Mouse (Mus musculus): ENCODE data around the gene Pik3r5. TPM values are rescaled to one million over a fixed set of nuclear protein-coding genes. Genes with fewer than 3 reads are reported as not detected.

Pik3r5 gene
- polyA plus RNA-seq, 1 experiment, result 0.69 TPM

DNA sequence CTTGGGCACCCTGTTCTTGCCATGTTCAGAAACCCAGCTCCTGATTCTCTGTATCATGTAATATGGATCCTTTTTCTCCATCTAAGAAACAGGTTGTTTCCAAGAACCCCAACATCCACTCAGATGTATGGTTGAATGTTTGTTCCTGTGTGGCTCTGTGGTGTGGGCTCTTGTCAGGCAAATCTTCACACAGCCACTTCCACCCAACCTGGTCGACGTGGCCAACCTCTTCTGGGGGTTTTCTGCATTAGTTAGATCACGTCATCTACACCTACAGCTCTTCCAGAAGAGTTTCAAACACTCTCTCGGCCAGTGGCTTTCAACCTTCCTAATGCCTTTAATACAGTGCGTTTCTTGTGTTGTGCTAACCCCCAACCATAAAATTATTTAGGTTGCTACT lies 4.5 kb downstream of the Pik3r5 start:
- H3K27me3 ChIP-seq (ENCODE audit: control insufficient read depth, insufficient read depth, low read length), result no peaks in the 10 kb centered on the region
- H3K27ac ChIP-seq (ENCODE audit: control insufficient read depth, insufficient read depth, low read depth, low read length), result no peak overlapping the region
- H3K36me3 ChIP-seq (ENCODE audit: control insufficient read depth, insufficient read depth, low read length), result no peaks in the 10 kb centered on the region
- no peak for TF ChIP-seq POLR2A (IDR thresholded peaks at IDR 0.05; ENCODE audit: control insufficient read depth, low read depth, low read length)
- no peak for TF ChIP-seq CTCF (IDR thresholded peaks at IDR 0.05; ENCODE audit: control insufficient read depth, insufficient read depth, insufficient replicate concordance, low read depth, low read length)
- no peak overlapping the region for H3K4me3 ChIP-seq (ENCODE audit: control insufficient read depth, low read depth, low read length)
- H3K4me1 ChIP-seq (ENCODE audit: control insufficient read depth, insufficient read depth, low read length), result peaks cover 10% of the 10 kb centered on the region

DNA sequence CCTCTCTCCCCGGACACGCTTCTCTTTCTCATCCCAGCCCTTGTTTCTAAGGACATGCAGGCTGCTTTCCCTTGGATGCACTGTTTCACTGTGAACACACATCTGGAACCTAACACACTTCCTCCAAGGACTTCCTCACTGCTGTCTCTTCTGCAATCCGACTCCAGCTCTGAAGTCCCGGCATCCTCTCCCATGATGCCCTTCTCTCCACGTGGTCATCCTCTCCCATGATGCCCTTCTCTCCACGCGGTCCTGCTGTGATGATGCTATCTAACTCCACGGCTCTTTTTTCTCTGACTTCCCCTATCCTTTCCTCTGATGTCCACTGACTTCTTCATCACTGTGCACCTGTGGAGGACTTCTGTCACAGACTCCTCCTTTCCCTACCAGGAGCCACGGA lies 8.2 kb downstream of the Pik3r5 start:
- Histone ChIP-seq H3K4me3 (ENCODE audit: control insufficient read depth, low read depth, low read length) (no peak overlapping the region), H3K4me1 (ENCODE audit: control insufficient read depth, insufficient read depth, low read length) (peaks cover 4% of the 10 kb centered on the region; the same call in 1 of the 2 replicates), H3K27me3 (ENCODE audit: control insufficient read depth, insufficient read depth, low read length) (no peaks in the 10 kb centered on the region), H3K36me3 (ENCODE audit: control insufficient read depth, insufficient read depth, low read length) (no peaks in the 10 kb centered on the region), H3K27ac (ENCODE audit: control insufficient read depth, insufficient read depth, low read depth, low read length) (no peak overlapping the region)
- no peak for TF ChIP-seq CTCF (IDR thresholded peaks at IDR 0.05; ENCODE audit: control insufficient read depth, insufficient read depth, insufficient replicate concordance, low read depth, low read length)
- TF ChIP-seq POLR2A (IDR thresholded peaks at IDR 0.05; ENCODE audit: control insufficient read depth, low read depth, low read length), result no peak

DNA sequence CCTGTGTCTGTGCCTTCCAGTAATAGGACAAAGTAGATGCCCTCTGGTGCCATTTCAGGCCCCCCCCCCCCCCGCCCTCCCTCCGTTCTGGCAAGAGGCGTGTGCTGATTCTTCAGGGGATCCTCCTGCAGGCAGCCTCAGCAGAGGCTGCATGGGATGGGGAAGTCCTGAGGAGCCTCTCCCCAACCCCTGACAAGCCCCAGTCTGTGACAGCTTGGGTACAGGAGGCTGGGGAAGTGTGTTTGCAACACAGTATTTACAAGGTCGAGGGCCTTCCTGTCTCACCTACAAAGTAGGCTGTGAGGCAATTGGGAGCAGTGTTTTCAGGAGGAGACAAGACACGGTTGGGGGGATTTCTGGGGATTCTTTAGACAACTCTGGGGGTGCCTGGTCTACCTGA lies 9.0 kb downstream of the Pik3r5 start:
- peaks cover 4% of the 10 kb centered on the region; the same call in 1 of the 2 replicates for H3K4me1 ChIP-seq (ENCODE audit: control insufficient read depth, insufficient read depth, low read length)
- no peaks in the 10 kb centered on the region for H3K27me3 ChIP-seq (ENCODE audit: control insufficient read depth, insufficient read depth, low read length)
- H3K27ac ChIP-seq (ENCODE audit: control insufficient read depth, insufficient read depth, low read depth, low read length), result no peak overlapping the region
- TF ChIP-seq CTCF (IDR thresholded peaks at IDR 0.05; ENCODE audit: control insufficient read depth, insufficient read depth, insufficient replicate concordance, low read depth, low read length), result no peak
- TF ChIP-seq POLR2A (IDR thresholded peaks at IDR 0.05; ENCODE audit: control insufficient read depth, low read depth, low read length), result no peak
- H3K4me3 ChIP-seq (ENCODE audit: control insufficient read depth, low read depth, low read length), result no peak overlapping the region
- H3K36me3 ChIP-seq (ENCODE audit: control insufficient read depth, insufficient read depth, low read length), result no peaks in the 10 kb centered on the region

DNA sequence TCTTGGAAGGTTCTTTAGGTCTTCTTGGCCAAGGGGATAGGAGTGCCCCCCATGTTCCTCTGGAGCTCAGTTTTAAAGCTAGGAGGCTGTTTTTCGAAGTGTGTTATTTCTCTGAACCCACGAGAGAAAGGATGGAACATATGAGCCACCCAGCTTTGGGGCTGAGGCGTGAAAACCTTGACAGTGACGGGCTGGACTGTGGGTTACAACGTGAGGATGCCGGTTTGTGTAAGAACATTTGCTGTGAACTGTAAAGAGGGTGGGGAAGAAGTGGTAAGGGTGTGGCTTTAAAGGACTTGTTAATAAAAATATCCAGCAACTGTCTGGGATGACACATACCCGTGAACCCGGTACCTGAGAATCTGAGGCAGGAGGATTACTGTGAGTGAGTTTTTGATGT lies 10.4 kb downstream of the Pik3r5 start:
- no peaks in the 10 kb centered on the region for H3K36me3 ChIP-seq (ENCODE audit: control insufficient read depth, insufficient read depth, low read length)
- peaks cover 4% of the 10 kb centered on the region; the same call in 1 of the 2 replicates for H3K4me1 ChIP-seq (ENCODE audit: control insufficient read depth, insufficient read depth, low read length)
- H3K4me3 ChIP-seq (ENCODE audit: control insufficient read depth, low read depth, low read length), result no peak overlapping the region
- no peak for TF ChIP-seq POLR2A (IDR thresholded peaks at IDR 0.05; ENCODE audit: control insufficient read depth, low read depth, low read length)
- no peak for TF ChIP-seq CTCF (IDR thresholded peaks at IDR 0.05; ENCODE audit: control insufficient read depth, insufficient read depth, insufficient replicate concordance, low read depth, low read length)
- H3K27me3 ChIP-seq (ENCODE audit: control insufficient read depth, insufficient read depth, low read length), result no peaks in the 10 kb centered on the region
- no peak overlapping the region for H3K27ac ChIP-seq (ENCODE audit: control insufficient read depth, insufficient read depth, low read depth, low read length)

DNA sequence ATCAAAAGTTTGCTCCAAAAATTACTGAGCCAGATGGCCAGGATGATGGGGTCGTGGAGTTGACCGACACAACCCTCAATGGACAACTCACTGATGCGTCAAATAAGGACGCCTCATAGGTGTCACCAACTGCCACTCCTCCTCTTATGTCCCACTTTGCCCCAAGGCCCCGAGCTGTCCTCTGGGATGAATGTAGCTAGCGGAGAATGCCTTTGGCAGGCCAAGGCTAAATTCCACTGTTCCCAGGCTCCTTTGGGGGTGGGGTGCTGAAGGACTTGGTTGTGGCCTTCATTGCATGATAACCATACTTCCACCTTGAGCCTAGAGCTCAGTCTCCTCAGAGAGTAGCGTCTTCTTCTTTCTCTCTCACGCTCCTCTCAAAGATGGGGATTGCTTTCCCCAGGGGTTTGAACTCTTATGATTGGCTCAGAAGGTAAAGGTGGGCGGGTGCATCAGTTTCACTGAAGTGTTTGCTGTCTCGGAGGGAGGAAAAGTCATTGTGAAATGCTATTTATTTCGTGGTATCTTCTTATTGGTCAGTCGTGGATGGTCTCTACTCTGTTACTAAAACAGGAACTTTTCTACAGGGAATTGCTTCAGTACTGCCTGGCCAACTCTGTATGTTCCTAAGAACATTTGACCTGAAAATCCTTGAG lies 11.2 kb downstream of the Pik3r5 start:
- TF ChIP-seq CTCF (IDR thresholded peaks at IDR 0.05; ENCODE audit: control insufficient read depth, insufficient read depth, insufficient replicate concordance, low read depth, low read length), result no peak
- TF ChIP-seq POLR2A (IDR thresholded peaks at IDR 0.05; ENCODE audit: control insufficient read depth, low read depth, low read length), result no peak
- H3K4me1 ChIP-seq (ENCODE audit: control insufficient read depth, insufficient read depth, low read length), result peaks cover 4% of the 10 kb centered on the region; the same call in 1 of the 2 replicates
- H3K27me3 ChIP-seq (ENCODE audit: control insufficient read depth, insufficient read depth, low read length), result no peaks in the 10 kb centered on the region
- H3K36me3 ChIP-seq (ENCODE audit: control insufficient read depth, insufficient read depth, low read length), result no peaks in the 10 kb centered on the region
- H3K27ac ChIP-seq (ENCODE audit: control insufficient read depth, insufficient read depth, low read depth, low read length), result no peak overlapping the region
- H3K4me3 ChIP-seq (ENCODE audit: control insufficient read depth, low read depth, low read length), result no peak overlapping the region

DNA sequence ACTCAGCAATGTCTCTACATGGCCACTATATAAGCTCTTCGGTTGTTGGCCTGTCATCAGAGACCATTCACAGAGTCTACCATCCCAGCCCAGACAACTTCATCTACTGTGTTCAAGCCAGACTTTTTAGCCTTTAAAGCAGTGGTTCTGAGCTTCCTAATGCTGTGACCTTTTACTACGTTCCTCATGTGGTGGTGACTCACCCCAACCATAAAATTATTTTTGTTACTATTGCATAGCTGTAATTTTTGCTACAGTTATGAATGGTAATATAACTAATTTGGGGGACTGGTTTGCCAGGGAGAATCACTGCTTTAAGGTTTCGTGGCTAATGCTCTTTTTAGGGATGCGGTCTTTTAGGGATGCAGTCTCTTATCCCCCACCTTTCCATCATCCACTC lies 14.0 kb downstream of the Pik3r5 start:
- Histone ChIP-seq H3K36me3 (ENCODE audit: control insufficient read depth, insufficient read depth, low read length) (no peaks in the 10 kb centered on the region), H3K27me3 (ENCODE audit: control insufficient read depth, insufficient read depth, low read length) (no peaks in the 10 kb centered on the region), H3K4me3 (ENCODE audit: control insufficient read depth, low read depth, low read length) (no peak overlapping the region), H3K4me1 (ENCODE audit: control insufficient read depth, insufficient read depth, low read length) (no peaks in the 10 kb centered on the region), H3K27ac (ENCODE audit: control insufficient read depth, insufficient read depth, low read depth, low read length) (no peak overlapping the region)
- no peak for TF ChIP-seq POLR2A (IDR thresholded peaks at IDR 0.05; ENCODE audit: control insufficient read depth, low read depth, low read length)
- no peak for TF ChIP-seq CTCF (IDR thresholded peaks at IDR 0.05; ENCODE audit: control insufficient read depth, insufficient read depth, insufficient replicate concordance, low read depth, low read length)

DNA sequence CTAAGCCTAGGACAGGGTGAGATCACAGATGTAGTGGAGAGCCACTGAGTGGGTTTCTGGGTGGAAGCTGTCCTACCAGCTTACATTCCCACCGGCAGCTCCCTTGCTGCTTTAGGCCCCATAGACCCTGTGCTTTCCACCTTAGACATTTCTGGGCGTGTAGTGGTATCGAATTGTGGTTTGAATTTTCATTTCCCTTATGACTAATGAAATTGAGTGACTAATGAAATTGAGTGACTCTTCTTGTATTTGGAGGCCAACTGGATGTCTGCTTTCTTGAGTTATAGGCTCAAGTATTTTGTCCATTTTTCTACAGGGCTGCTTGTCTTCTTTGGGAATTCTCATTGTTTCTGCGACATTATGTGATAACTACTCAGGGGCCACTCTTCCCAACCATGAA lies 14.6 kb downstream of the Pik3r5 start:
- no peak overlapping the region for H3K27ac ChIP-seq (ENCODE audit: control insufficient read depth, insufficient read depth, low read depth, low read length)
- no peak overlapping the region for H3K4me3 ChIP-seq (ENCODE audit: control insufficient read depth, low read depth, low read length)
- no peaks in the 10 kb centered on the region for H3K4me1 ChIP-seq (ENCODE audit: control insufficient read depth, insufficient read depth, low read length)
- no peak for TF ChIP-seq POLR2A (IDR thresholded peaks at IDR 0.05; ENCODE audit: control insufficient read depth, low read depth, low read length)
- TF ChIP-seq CTCF (IDR thresholded peaks at IDR 0.05; ENCODE audit: control insufficient read depth, insufficient read depth, insufficient replicate concordance, low read depth, low read length), result no peak
- no peaks in the 10 kb centered on the region for H3K36me3 ChIP-seq (ENCODE audit: control insufficient read depth, insufficient read depth, low read length)
- no peaks in the 10 kb centered on the region for H3K27me3 ChIP-seq (ENCODE audit: control insufficient read depth, insufficient read depth, low read length)
